Mouse (Mus musculus) heart, embryonic 14.5 days (tissue): ENCODE measurements around the gene Zfp771. TPM values are rescaled to one million over a fixed set of nuclear protein-coding genes. Genes with fewer than 3 reads are reported as not detected.
A peak's percentile ranks its signal among the peaks of the same experiment; 100 is the strongest.

Experiments used
- ATAC-seq: fragments of 200-750 bp; cut with Nextera tagmentation; 2 replicates; pipeline ENCODE4 v1.8.0; 2017; ENCODE audit warnings: low read depth, moderate TSS enrichment; ENCODE audit not compliant: insufficient number of reproducible peaks, insufficient read depth, low FRiP score
- H3K27ac ChIP-seq, 2 experiments: fragments of 200-500 bp in 1 of 2; fragments of 300-500 bp in 1 of 2; sonication (generic) in 1 of 2; replicated peaks in 1 of 2; 2 replicates each; pipeline ENCODE4 v1.5.1; 2012 to 2014; ENCODE audit warnings: low read depth in 2 of 2, low read length in 2 of 2, control low read depth in 1 of 2, mild to moderate bottlenecking in 1 of 2, mixed read lengths in 1 of 2; ENCODE audit not compliant: control insufficient read depth in 1 of 2, insufficient read depth in 1 of 2
- H3K27me3 ChIP-seq: fragments of 300-500 bp; sonication (generic); 2 replicates; pipeline ENCODE4 v1.6.1; 2014; ENCODE audit warnings: mild to moderate bottlenecking, low read length, control low read depth; ENCODE audit not compliant: control insufficient read depth, insufficient read depth
- H3K36me3 ChIP-seq: fragments of 300-500 bp; sonication (generic); 2 replicates; pipeline ENCODE4 v1.6.1; 2014; ENCODE audit warnings: mild to moderate bottlenecking, control low read depth, low read length, mixed read lengths; ENCODE audit not compliant: control insufficient read depth, insufficient read depth
- H3K4me1 ChIP-seq, 2 experiments: fragments of 200-500 bp in 1 of 2; fragments of 300-500 bp in 1 of 2; sonication (generic) in 1 of 2; 2 replicates each; pipeline ENCODE4 v1.6.1; 2012 to 2014; ENCODE audit warnings: low read length in 2 of 2, control low read depth in 1 of 2, mixed read lengths in 1 of 2; ENCODE audit not compliant: control insufficient read depth in 2 of 2, insufficient read depth in 2 of 2
- H3K4me2 ChIP-seq: fragments of 300-500 bp; sonication (generic); 2 replicates; pipeline ENCODE4 v1.6.1; 2014; ENCODE audit warnings: mild to moderate bottlenecking, low read length
- H3K4me3 ChIP-seq, 2 experiments: fragments of 200-500 bp in 1 of 2; fragments of 300-500 bp in 1 of 2; sonication (generic) in 1 of 2; 2 replicates each; pipeline ENCODE4 v1.5.1; 2012 to 2014; ENCODE audit warnings: low read length in 2 of 2, mild to moderate bottlenecking in 2 of 2, control low read depth in 1 of 2, low read depth in 1 of 2, moderate library complexity in 1 of 2; ENCODE audit not compliant: control insufficient read depth in 1 of 2, insufficient read depth in 1 of 2
- H3K9ac ChIP-seq: fragments of 300-500 bp; sonication (generic); 2 replicates; pipeline ENCODE4 v1.6.1; 2014; ENCODE audit warnings: mild to moderate bottlenecking, low read length
- H3K9me3 ChIP-seq: fragments of 300-500 bp; sonication (generic); 2 replicates; pipeline ENCODE4 v1.6.1; 2016; ENCODE audit warnings: low read length, control low read depth; ENCODE audit not compliant: control insufficient read depth
- WGBS: fragments of 180-500 bp; shearing (Covaris S2); extraction: QIAGEN DNeasy Blood & Tissue Kit; methylation state at CpG from one replicate; pipeline ENCODE4 v1.1.7; 2014; 5-methylcytosine and 5-hydroxymethylcytosine counted together
- polyA plus RNA-seq: library from polyadenylated mRNA; unstranded; fragments of >200 nt; fragmentation: Nextera tagmentation; extraction: Ambion mirVana; gene quantifications from 2 replicates; pipeline ENCODE4 v1.2.1, GENCODE M21; 2014

Gene Zfp771
- polyA plus RNA-seq, 1 experiment from 2014 or later: 31.4 TPM

DNA sequence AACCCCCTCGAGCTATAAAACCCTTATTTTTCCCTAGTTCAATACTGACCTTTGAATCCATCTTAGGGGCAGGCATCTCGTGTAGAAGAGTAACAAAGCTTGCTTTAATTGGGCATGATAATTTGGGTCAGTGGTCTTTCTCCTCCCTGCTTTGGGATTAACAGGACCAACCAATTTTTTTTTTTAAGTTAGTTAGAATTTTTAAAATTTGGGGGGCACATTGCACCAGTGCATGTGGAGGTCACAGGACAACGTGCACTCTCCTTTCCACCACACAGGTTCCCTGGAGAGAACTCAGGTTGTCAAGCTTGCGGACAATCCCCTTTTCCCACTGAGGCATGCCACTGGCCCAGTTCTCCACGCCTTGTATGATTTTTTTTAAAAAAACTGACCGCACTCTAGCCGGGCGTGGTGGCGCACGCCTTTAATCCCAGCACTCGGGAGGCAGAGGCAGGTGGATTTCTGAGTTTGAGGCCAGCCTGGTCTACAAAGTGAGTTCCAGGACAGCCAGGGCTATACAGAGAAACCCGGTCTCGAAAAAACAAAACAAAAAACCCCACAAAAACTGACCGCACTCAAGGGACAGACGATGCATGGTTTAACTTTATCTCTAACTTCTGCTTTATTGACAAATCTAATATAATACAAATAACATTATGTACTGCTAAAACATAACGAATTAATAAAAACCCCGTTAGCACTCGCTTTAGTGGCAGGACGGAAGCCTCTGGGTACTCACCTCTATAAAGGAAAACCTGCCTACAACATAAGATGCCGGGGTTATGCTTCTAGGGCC is 12.1 kb upstream of the Zfp771 start:
- 5% methylated on average over 20 of the region's 20 CpGs for WGBS

GRCm38 (mm10) chr7:127232622-127233367 is 11.3 kb upstream of the Zfp771 start, which contains the start of the genes Zfp553 and Sept1:
TSS of gene Zfp553 (plus strand) at chr7:127233061.
TSS of gene Sept1 (minus strand) at chr7:127233130.
- Histone ChIP-seq H3K36me3 (peaks cover 51% of the 10 kb centered on the region), H3K27ac (peak within 1 kb of the TSS; percentile 97 to 99), H3K4me2 (peak within 1 kb of the TSS; percentile 84), H3K4me1 (peaks cover 10 to 26% of the 10 kb centered on the region in 2 experiments), H3K4me3 (peak within 1 kb of the TSS; percentile 89 to 99), H3K9ac (peak within 1 kb of the TSS; percentile 97), H3K9me3 (no peaks in the 10 kb centered on the region), H3K27me3 (no peaks in the 10 kb centered on the region)
- ATAC-seq: peak; percentile 87
- under 1% methylated on average over 61 of the region's 64 CpGs for WGBS

More for the DNA sequence above, 12.1 kb upstream of the Zfp771 start:
- Histone ChIP-seq H3K4me2 (peak overlapping the region; percentile 84), H3K9me3 (no peaks in the 10 kb centered on the region), H3K27me3 (no peaks in the 10 kb centered on the region), H3K4me3 (peak overlapping the region; percentile 89 to 99), H3K27ac (peak overlapping the region; percentile 97 to 99), H3K9ac (peak overlapping the region; percentile 97), H3K36me3 (peaks cover 43% of the 10 kb centered on the region), H3K4me1 (peaks cover 10 to 26% of the 10 kb centered on the region in 2 experiments)
- ATAC-seq: no peak

DNA sequence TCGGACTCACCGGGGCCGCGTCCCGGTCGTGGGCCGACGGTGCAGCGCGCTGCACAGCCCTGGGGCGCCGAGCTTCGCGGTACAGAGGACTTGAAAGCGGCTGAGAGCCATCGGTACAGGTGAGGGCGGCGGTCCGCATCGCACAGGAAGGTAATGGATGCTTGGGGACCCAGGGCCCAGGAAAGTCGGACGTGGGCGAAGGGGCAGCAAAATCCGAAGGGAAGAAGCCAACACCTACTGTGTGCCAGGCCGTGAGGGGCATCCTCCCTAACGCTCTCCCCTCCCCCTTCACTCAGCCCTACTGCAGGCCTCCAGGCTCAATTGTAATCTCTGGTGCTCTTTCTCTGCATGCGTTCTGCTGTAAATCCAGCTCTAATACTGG is 10.7 kb upstream of the Zfp771 start:
- Histone ChIP-seq H3K4me1 (peaks cover 10 to 26% of the 10 kb centered on the region in 2 experiments), H3K4me3 (peak overlapping the region; percentile 89 to 99), H3K36me3 (peaks cover 57% of the 10 kb centered on the region), H3K4me2 (peak overlapping the region; percentile 84), H3K9ac (peak overlapping the region; percentile 97), H3K27ac (peak overlapping the region; percentile 97 to 99), H3K9me3 (no peaks in the 10 kb centered on the region), H3K27me3 (no peaks in the 10 kb centered on the region)
- peak; percentile 19 for ATAC-seq
- 0% methylated on average over 27 of the region's 27 CpGs for WGBS

DNA sequence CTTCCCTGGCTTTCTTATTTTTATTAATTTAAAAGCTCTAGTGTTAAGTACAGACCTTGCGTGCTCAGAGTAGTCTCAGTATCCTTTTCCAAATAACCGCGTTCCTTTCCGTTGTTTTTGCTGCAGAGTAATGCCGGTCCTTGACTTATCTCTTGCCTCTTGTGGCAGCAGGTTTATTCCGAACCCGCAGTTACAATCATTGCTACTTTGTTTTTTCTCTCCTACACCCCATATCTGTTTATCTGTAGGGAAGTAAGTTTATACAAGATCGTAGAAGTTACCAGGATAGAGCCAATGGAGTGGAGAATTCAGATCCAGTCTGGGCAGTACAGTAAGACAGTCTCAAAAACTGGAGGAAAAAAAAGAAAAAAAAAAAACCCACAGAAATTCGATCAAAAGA is 10.3 kb upstream of the Zfp771 start:
- Histone ChIP-seq H3K4me3 (peak overlapping the region; percentile 89 to 99), H3K9me3 (no peaks in the 10 kb centered on the region), H3K4me1 (peaks cover 10 to 26% of the 10 kb centered on the region in 2 experiments), H3K9ac (peak overlapping the region; percentile 97), H3K36me3 (peaks cover 61% of the 10 kb centered on the region), H3K27ac (peak overlapping the region; percentile 97 to 99; a peak in 3 of 4 replicates), H3K4me2 (peak overlapping the region; percentile 84), H3K27me3 (no peaks in the 10 kb centered on the region)
- no peak for ATAC-seq
- WGBS: 6% methylated on average over 9 of the region's 9 CpGs

DNA sequence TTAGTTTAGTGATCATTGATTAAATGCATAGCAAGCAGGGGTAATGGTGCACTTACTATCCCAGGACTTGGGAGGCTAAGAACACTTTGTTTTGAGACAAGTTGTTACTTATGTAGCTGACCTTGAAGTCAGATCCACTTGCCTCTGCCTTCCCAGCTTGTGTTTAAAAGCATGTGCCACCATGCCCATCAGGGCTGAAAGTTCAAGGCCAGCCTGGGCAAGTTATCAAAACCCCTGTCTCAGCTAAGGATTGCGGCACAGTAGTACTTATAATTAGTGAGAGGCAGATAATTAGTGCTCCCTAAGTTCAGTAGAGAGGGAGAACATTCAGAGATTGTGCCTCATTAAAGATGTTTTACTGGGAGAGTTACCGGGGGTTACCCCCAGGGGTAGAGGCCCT is 9.3 kb upstream of the Zfp771 start:
- no peak overlapping the region for H3K4me2 ChIP-seq
- H3K9ac ChIP-seq: no peak overlapping the region
- peaks cover 10 to 26% of the 10 kb centered on the region in 2 experiments for H3K4me1 ChIP-seq
- no peaks in the 10 kb centered on the region for H3K27me3 ChIP-seq
- peaks cover 58% of the 10 kb centered on the region for H3K36me3 ChIP-seq
- H3K9me3 ChIP-seq: no peaks in the 10 kb centered on the region
- H3K27ac ChIP-seq: no peak overlapping the region
- no peak for ATAC-seq
- WGBS: 95% methylated on average over 2 of the region's 2 CpGs
- H3K4me3 ChIP-seq: no peak overlapping the region

DNA sequence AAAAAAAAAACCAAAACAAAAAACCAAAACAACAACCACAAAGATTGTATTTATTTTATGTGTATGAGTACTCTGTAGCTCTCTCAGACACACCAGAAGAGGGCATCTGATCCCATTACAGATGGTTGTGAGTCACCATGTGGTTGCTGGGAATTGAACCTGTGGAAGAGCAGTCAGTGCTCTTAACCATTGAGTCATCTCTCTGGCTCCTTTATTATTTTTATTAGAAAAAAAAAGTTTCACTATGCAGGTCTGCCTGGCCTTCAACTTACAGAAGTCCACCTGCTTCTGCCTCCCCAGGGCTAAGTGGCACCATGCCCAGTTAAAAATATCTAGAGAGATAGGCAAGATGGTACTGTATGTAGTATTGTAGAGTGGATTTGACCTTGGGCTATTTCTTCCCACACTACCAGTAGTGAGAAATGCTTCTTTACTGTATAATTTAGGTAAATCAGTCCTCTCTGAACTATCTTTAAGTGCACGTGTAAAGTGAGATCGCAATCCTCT is 660 bp upstream of the Zfp771 start:
- Histone ChIP-seq H3K27ac (peak overlapping the region; percentile 40 to 90), H3K9ac (peak overlapping the region; percentile 94), H3K36me3 (peaks cover 28% of the 10 kb centered on the region), H3K4me3 (peak overlapping the region in 1 of 2 experiments; percentile 86; a peak in 2 of 4 replicates), H3K4me1 (peaks cover 7 to 19% of the 10 kb centered on the region in 2 experiments; a peak in 3 of 4 replicates), H3K4me2 (peak overlapping the region; percentile 90), H3K9me3 (no peaks in the 10 kb centered on the region; the same call in 1 of the 2 replicates), H3K27me3 (no peaks in the 10 kb centered on the region)
- ATAC-seq: no peak
- WGBS: 37% methylated on average over 2 of the region's 2 CpGs
